Mouse (Mus musculus) heart, postnatal 25 days (tissue): ENCODE measurements around the gene Mroh2a. TPM values are rescaled to one million over a fixed set of nuclear protein-coding genes. Genes with fewer than 3 reads are reported as not detected.

Source experiments
- DNase-seq: peaks from one replicate; pipeline ENCODE4 v3.0.0; 2022; ENCODE audit warnings: low spot score
- intact Hi-C: fragments of 180-260 bp; cut with DNase I; formaldehyde crosslinking; loops from one replicate; pipeline ENCODE4 v1.15.1; 2025
- total RNA-seq, 2 experiments: library from RNA; stranded (reverse); gene quantifications; 2 replicates each; pipeline ENCODE4 v1.2.3; 2021

Gene Mroh2a
- total RNA-seq, 2 experiments from 2014 or later = 0.28 to 0.42 TPM

DNA sequence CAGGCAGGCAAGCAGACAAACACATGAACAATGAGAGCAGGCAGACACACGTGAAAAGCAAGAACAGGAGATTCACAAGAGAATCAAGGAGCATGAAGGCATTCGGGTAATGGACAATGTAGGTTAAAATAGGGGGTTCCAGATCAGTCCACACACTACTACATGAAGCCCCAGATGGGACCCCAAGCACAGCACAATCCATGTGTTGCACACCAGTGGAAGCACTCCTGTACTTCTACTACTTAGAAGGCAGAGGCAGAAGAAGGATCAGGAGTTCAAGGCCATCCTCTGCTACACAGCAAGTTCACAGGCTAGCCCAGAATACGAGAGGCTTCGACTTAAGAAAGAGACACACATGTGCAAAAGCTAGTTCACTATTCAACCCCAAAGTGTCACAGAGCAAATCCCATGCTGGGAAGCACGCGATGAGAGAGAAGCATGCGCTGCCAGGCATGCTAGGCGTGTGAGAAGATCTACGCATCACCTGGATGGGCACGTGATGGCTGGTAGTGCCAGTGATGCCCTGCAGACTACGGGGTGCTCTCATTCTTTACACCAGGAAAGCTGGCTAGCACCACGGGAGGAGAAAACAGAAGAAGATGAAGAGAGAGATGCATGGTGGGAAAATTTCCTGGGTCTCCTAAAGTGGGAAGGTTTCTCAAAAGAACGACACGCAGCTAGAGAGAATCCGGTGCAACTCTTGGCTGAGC lies 59.5 kb downstream of the Mroh2a start:
- intact Hi-C loops = no loop called here
- no peak for DNase-seq

DNA sequence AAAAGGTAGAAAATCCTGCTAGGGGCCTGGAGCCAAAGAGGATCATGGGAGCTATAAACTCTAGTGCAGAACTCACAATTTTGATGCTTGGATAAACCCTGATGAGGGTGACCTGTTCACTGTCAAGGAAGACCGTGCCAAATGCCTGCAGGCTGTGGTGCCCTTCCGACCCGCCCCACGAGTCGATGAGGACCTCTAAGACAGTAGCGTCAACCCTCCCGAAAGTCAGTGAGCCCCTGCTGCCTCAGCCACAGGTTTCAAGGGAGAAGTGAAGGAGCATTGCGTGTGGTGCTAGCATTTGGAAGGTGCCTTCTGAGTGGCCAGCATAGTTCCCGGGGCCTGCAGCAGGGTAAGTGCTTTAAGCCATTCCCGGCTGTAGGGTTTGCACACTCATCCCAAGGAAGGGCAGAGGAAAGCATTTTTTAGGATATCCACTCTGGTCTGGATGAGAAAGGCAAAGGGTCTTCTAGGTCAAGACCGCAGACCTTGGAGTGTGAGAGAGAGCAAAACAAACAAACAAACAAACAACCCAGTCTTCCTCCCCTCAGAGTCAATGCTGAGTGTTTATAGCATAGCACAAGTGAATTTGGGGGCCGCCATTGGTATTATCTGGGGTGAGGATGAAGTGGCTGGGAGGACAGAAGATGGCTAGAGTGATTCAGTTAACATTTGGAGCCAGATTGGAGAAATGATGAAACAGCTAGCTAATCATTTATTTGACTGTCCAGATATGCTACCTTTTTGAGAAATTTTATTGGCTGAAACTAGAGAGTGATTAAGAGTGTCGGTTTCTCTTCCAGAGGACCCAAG lies 60.3 kb downstream of the Mroh2a start:
- no peak for DNase-seq
- intact Hi-C loops = no loop called here

DNA sequence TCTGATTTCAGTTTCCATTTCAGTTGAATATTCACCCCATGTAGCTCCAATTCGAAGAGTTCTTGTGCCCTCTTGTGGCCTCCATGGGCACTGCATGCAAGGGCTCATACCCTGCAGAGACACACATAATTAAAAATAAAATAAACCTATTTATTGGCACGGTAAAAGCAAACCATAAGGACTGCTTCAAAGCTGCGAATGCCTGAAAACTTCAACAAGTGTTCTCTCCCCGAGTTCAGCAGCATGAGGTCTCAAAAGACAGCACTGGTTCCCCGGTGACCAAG lies 60.9 kb downstream of the Mroh2a start:
- intact Hi-C loops = no loop called here
- DNase-seq = no peak

DNA sequence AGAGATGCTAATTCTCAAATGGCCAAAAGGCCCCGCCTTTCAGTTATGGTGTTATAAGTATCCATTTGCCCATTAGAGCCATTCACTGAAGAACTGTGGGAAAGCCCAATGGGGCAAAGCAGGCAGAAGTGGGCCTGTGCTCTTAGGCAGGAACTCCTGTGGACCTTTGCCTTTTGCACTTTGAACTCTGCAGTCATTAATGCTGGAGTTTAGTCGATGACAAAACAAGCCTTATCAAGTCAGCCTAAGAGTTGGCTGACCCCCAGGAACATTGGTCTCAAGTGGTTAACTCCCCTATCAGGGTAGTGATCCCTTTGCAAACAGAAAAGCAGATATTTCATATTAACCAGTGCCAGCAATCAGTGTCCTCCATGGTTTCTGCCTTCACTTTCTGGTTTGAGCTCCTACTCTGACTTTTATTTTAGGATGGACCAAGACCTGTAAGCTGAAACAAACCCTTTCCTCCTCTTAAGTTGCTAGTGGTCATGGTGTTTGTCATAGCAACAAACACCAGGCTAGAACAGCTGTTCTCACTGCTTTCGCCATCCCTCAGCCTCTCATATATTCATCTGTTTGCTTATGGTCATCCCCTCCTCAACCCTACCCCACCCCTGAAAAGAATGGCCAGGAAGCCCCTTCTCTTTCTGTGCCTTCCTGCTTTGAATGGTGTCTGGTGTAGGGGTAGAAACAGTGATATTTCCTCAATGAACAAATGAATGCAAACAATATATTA lies 61.4 kb downstream of the Mroh2a start:
- DNase-seq = no peak
- intact Hi-C loops = no loop called here

DNA sequence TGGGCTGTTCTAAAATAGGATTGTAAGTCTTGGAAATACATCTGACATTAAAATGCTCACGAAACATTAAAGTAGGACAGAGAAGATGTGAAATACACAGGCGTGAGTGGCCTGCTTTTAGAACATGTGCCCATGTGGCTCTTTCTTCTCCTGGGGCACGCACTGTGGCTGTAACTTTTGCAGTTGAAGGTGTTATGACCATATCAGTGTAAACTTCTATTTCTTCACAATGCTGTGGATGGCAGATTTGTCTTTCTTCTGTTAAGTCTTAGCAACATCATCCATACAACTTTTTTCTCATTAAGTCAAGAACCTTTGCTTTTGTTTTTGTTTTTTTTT lies 62.0 kb downstream of the Mroh2a start:
- no peak for DNase-seq
- intact Hi-C loops = no loop called here

DNA sequence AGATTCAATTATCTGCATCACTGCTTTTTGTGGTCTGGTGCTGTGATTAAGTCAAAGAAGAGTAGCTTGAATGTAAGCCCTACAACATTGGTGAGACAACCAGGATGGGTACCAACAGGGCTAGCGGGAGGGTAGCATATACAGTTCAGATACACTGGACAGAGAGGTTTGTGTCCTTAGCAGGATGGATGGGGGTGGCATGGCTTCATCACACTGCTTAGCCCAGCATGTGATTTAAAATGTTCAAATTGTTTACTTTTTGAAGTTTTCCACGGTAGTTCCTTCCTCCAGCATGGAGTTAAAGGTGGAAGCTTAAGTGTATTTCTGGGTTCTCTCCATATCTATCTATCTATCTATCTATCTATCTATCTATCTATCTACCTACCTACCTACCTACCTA lies 62.4 kb downstream of the Mroh2a start:
- intact Hi-C loops = no loop called here
- DNase-seq = no peak

DNA sequence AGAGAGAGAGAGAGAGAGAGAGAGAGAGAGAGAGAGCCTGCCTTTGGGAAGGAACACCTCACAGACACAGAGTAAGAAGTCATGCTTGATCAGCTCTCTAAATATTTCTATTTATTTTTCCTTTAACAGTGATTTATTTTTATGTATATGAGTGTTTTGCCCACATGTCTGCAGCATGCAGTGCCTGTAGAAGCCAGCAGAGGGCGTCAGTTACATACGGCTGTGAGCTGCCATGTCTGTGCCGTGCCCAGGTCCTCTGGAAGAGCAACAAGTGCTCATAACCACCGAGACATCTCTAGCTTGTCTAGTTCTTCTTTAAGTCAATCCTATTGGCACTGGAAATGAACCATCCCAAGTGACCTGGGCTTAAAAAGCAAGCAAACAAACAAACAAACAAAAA lies 63.1 kb downstream of the Mroh2a start:
- intact Hi-C loops = no loop called here
- no peak for DNase-seq

DNA sequence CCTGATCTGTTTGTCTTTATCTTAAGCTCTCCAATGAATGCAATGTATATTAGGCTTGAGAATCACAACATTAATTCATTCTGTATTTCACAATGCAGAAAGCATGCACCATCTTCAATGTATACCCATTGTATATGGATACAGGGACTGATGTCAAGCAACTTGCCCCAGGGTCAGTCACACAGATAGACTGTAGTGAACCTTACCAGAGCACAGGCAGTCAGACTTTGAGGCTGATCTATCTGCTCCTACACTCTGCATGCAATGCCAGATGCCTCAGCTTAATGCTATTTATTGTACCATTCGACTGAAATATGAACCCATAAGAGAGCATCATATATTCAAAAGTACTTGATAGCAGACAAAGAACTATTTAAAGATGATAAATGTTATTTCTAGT lies 63.7 kb downstream of the Mroh2a start:
- DNase-seq = no peak
- intact Hi-C loops = no loop called here

DNA sequence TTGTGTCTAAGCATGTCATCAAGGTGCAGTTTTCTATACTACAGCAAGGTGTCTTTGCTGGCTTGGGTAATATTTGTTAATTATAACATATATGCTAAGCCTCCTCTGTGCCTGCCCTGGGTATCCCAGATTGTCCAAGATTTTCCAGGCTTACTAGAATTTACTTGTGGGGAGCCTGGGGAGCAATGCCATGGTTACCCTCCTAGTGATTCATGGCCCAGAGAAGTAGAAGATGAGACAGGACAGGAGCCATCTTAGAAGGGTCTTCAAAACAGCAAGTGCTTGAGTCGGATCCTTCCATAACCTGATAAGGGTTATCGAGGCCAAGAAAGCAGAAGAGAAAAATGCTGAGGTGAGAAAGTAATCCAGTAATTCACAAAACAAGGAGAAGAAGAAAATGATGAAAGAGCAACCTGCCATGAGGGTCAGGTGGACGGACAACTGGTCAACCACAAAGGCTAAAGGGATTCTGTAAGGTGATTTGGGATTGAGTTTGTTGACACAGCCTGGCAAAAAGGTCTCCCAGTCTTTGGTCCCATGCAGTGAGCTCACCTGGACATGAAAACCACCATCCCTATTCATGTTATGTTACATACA lies 64.7 kb downstream of the Mroh2a start:
- DNase-seq = no peak
- intact Hi-C loops = no loop called here

DNA sequence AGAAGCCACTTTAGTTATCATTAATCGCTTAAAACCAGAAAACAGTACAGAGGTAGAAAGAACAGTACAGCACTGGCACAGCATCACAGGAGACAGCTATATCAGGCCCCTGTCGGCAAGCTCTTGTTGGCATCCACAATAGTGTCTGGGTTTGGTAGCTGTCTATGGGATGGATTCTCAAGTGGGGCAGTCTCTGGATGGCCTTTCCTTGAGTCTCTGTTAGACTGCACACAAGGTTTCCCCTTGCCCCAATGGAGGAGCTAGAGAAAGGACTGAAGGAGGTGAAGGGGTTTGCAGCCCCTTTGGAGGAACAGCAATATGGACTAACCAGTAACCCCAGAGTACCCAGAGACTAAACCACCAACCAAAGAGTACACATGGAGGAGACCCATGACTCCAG lies 65.3 kb downstream of the Mroh2a start:
- intact Hi-C loops = no loop called here
- no peak for DNase-seq

DNA sequence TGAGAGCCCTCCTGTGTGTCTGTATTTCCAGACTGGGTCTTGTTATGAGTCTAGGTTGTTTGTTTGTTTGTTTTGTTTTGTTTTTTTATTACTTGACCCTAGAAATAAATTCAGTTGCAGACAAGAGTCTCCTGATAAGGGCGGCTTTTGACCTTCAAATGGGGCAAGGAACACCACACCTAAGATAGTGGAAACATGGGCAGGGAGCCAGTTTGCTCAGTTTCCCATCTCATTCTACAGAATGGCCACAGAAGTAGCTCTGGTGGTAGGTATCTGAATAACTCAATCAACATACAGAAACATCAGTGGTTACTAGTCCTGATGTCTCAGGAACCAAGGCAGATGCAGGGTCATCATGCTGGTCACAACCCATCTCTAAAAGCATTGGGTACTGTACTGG lies 67.9 kb downstream of the Mroh2a start:
- intact Hi-C loops = no loop called here
- no peak for DNase-seq

DNA sequence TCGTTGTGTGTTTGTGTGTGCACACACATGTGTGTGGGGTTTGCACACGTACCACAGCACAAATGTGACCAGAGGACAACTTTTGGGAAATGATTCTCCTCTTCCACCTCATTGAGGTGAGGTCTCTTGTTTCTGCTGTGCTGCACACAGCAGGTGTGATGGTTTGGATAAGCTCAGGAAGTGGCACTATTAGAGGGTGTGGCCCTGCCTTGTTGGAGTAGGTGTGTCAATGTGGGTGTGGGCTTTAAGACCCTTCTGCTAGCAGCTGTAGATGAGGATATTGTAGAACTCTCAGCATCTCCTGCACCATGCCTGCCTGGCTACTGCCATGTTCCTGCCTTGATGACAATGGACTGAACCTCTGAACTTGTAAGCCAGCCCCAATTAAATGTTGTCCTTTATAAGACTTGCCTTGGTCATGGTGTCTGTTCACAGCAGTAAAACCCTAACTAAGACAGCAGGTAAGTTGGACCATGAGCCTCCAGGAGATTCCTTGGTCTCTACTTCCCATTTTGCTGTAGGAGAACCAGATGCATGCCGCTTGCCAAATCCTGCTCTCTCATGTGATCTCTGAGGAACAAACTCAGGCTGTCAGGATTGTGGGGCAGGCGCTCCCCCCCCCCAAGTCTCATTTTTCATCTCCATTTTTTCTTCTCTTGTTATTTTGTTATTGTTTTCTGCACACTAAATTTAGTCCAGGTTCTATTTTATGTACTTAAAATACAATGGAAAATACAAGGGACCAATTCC lies 69.6 kb downstream of the Mroh2a start:
- intact Hi-C loops = no loop called here
- DNase-seq = no peak

DNA sequence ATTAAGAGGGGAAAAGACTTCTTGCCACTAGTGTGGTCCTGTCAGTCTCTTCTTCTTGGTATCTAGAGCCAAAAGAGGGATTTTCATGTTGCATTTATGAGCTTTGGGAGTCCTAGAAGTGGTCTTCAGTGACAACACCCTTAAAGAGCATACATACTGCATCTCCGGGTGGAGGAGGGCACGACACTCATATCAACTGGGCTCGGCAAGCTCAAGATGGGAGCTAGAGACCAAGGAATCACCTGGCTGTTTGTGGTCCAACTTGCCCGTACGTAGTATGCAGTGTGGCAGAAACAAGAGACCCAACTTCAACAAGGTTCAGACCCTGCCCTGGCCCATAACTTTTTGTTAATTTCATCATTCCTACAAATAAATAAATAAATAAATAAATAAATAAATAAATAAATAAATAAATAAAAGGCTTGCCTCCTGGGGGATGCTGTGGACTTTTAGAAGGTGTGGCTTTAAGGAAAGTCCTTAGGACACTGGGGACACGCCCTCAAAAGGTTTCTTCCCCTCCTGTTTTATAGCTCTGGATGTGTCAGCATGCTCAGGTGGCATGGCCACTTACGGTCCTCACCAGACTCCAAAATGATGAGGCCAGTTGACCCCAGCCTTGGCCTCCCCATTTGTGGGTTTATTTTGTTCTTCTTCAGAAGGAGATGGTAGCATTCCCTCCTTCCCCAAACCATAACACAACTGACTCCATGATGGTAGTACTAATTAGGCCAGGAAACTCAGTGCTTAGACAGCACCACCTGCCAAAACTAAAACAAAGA lies 70.9 kb downstream of the Mroh2a start:
- intact Hi-C loops = no loop called here
- no peak for DNase-seq

DNA sequence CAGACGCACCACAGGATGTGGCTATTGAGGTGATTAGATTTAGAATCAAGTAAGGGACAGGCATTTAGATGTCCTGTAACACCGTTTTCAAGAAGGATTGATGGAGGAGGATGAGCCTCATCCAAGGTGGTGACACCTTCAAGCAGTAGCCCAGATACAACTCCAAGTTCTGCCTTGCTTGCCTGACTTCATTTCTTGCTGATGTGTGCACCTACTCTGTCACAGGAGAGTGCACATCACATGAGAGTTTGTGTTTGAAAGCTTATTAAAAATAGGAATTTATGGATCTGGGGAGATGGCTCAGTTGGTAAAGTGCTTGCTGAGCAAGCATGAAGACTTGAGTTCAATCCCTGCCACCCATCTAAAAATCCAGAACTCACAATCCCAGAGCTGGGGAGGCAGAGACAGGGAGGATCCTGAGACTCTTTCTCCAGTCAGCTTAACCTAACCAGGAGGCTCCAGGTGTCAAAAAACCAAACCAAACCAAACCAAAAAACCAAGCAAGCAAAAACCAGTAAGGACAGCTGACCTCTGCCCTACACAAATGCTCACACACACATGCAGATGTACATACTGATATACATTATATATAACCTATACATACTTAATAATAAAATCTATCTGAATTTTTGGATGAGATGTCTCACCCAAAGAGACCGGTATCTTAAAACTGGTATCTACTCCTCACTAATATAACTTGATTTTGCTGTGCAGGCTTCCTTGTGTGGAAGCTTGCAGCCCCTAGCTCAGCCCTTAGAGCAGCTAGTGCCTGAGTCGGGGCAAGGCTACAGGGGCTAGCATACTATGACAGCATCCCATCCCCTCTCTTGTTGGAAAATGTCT lies 72.1 kb downstream of the Mroh2a start:
- no peak for DNase-seq
- intact Hi-C loops = no loop called here

DNA sequence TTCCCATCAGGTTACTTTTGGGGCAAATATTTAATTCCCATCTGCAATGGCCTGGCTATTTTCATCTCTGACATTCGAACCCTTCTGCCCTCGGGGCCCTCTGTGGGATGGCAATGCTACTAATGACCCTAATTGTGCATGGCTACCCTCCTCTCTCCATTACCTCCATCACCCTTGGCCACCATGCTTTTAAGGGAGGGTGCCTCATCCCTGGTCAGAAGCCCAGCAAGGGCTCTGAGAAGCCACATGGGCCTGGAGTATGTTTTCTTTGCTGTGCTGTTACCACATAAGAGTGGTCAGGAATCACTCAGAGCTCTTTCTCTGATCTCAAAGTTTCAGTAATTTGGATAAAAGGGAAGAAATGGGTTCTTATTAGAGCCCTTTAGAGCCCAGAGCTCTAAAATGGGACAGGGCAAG lies 72.8 kb downstream of the Mroh2a start:
- intact Hi-C loops = no loop called here
- DNase-seq = no peak

DNA sequence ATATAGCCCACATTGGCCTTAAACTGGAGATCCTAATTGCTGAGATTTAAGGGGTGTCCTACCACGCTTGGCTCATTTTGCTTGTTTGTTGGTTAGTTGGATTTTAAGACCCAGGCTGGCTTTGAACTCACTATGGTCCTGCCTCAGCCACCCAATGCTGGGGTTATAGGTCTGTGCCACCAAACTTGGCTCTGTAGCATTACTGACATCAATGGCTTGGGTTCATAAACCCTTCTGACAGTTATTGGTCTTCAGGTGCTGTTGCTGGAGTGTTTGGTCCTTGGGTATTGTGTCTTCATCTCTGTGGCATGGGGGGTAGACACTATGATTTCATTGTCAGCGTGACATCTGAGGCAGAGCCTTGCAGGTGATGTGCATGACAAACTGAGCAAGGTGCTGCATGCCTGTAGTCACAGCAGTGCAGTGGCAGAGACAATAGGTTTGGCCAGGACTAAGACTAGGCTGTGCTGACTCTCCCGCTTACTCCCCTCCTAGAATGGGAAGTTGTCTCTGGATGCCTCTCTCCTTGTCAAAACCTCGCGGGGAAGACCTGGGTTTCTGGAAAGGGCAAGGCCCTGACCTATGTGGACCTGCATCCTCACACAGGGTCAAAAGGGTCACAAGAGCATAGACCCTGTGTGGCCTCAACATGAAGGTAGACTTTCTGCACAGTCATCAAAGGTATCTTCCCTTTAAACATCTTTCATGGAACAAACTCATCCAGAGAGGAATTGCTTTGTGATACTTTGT lies 73.7 kb downstream of the Mroh2a start:
- DNase-seq = no peak
- intact Hi-C loops = no loop called here

DNA sequence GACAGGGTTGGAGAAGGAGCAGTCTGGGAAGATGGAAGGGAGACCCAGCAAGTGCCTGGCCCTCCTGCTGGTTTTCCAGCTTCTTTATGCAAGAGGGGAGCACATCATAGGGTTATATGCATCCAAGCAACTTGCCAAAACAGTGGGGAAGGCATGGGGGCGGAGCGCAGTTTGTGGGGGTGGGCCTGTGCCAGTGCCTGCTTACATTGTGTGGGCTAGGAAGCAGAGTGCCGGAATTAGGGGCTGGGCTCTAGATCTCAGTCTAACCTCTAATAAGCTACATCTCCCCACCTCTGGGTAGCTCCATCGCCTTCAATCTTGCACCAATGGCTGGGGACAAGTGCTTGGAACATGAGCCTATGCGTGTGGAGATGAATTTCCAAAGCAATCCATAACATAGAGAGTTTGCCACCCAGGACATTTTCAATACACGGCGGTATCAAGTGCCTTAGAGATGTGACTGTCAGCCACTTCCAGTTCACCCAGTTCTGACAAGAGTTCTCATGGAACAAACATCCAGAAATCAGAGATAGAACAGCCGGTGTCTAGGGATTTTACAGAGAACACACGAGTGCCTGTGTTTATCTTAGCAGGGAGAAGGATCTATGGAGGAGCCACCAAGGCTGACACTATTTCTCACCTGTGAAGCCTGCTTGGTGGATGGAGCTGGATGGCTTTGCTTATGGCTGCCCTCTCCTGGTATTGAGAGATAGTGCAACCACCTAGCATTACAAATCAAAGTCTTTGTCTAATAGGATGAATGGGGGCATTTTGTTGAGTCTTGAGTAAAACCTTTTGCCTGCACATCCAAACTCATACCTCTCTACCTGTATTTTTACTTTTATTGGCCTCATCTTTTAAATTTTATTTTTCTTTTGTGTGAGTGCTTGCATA lies 74.6 kb downstream of the Mroh2a start:
- intact Hi-C loops = no loop called here
- DNase-seq = no peak
